Mouse (Mus musculus) testis, adult 2 months (tissue): ENCODE data around the gene Arhgef17. TPM values are rescaled to one million over a fixed set of nuclear protein-coding genes. Genes with fewer than 3 reads are reported as not detected.

ENCODE experiments used
- H3K27ac ChIP-seq: fragments of 200-500 bp; 2 replicates; pipeline ENCODE4 v1.5.1; 2012; ENCODE audit warnings: low read depth, low read length; ENCODE audit not compliant: control insufficient read depth, insufficient read depth
- H3K27me3 ChIP-seq: fragments of 200-500 bp; 2 replicates; pipeline ENCODE4 v1.6.1; 2012; ENCODE audit warnings: mild to moderate bottlenecking, low read length, moderate library complexity; ENCODE audit not compliant: control insufficient read depth, insufficient read depth
- H3K36me3 ChIP-seq: fragments of 200-500 bp; 2 replicates; pipeline ENCODE4 v1.6.1; 2012; ENCODE audit warnings: mild to moderate bottlenecking, low read length; ENCODE audit not compliant: control insufficient read depth, insufficient read depth
- H3K4me1 ChIP-seq: fragments of 200-500 bp; 2 replicates; pipeline ENCODE4 v1.6.1; 2012; ENCODE audit warnings: low read length; ENCODE audit not compliant: control insufficient read depth, insufficient read depth
- H3K4me3 ChIP-seq: fragments of 200-500 bp; 2 replicates; pipeline ENCODE4 v1.5.1; 2012; ENCODE audit warnings: low read depth, mild to moderate bottlenecking, low read length, moderate library complexity, mixed read lengths; ENCODE audit not compliant: control insufficient read depth
- CTCF ChIP-seq: fragments of 200-500 bp; IDR thresholded peaks from 2 replicates; pipeline ENCODE4 v1.5.1; 2012; ENCODE audit warnings: low read depth, mild to moderate bottlenecking, inconsistent platforms, low read length, moderate library complexity; ENCODE audit not compliant: control insufficient read depth, insufficient read depth, insufficient replicate concordance
- POLR2A ChIP-seq: fragments of 200-500 bp; IDR thresholded peaks from 2 replicates; pipeline ENCODE4 v1.6.1; 2012; ENCODE audit warnings: low read depth, mild to moderate bottlenecking, inconsistent platforms, low read length, moderate library complexity; ENCODE audit not compliant: control insufficient read depth
- polyA plus RNA-seq: library from polyadenylated mRNA; depleted of rRNA; stranded (reverse); fragments of >200 nt; gene quantifications from 2 replicates; pipeline ENCODE4 v1.2.3, GENCODE M21; 2012

Gene Arhgef17
- polyA plus RNA-seq, 1 experiment = 2.8 TPM

- no peak overlapping the region for H3K4me3 ChIP-seq
- no peaks in the 10 kb centered on the region for H3K36me3 ChIP-seq
- peaks cover 3% of the 10 kb centered on the region; the same call in 1 of the 2 replicates for H3K4me1 ChIP-seq
- no peak for TF ChIP-seq POLR2A
- H3K27ac ChIP-seq = no peak overlapping the region
- H3K27me3 ChIP-seq = no peaks in the 10 kb centered on the region
Measured at GRCm38 (mm10) chr7:100922907-100923306, 9.0 kb downstream of the Arhgef17 start.

DNA sequence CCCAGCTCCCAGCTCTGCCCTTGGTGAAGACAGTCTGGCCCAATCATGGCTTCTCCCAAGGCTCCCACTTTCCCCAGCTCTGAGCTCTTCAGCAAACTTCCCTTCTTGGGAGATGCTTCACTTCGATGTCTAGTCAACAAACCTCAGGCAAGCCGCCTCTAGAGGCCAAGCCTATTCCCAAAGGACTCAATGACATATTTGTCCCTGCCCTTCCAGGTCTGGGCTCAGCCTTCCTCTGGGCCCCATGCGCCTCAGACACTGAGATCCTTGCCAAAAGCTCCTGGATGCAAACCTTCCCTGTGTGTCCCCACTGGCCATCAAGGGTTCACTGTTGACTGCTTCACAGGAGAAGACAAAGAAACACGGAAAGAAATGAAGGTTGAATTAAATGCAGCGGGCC is 10.6 kb downstream of the Arhgef17 start:
- H3K4me1 ChIP-seq = peaks cover 3% of the 10 kb centered on the region; the same call in 1 of the 2 replicates

DNA sequence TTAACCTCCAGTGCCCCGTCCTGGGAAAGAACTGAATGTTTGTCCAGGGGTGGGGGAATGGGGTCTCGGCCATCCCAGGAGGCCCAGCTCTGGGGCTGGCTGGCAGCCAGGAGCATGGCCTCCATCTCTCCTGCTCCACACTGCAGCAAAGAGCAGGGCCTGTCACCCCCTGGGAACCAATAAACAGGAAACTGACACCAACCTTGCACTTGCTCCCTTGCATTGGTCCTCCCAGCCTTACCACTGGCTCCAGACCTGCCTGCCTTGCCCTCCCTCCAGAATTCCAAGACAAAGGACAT is 12.1 kb downstream of the Arhgef17 start:
- Histone ChIP-seq H3K27ac (0 out of 2 replicates have a peak overlapping the region, but pooled peaks have one; percentile 15), H3K4me1 (peaks cover 3% of the 10 kb centered on the region; the same call in 1 of the 2 replicates), H3K36me3 (no peaks in the 10 kb centered on the region), H3K27me3 (no peaks in the 10 kb centered on the region), H3K4me3 (no peak overlapping the region)
- TF ChIP-seq POLR2A = no peak
- TF ChIP-seq CTCF = no peak

More for the DNA sequence above, 10.6 kb downstream of the Arhgef17 start:
- no peaks in the 10 kb centered on the region for H3K36me3 ChIP-seq
- H3K27me3 ChIP-seq = no peaks in the 10 kb centered on the region
- no peak overlapping the region for H3K27ac ChIP-seq
- TF ChIP-seq POLR2A (no peak), CTCF (no peak)
- no peak overlapping the region for H3K4me3 ChIP-seq

GRCm38 (mm10) chr7:100919006-100919808 is 12.7 kb downstream of the Arhgef17 start:
- no peak overlapping the region for H3K4me3 ChIP-seq
- H3K4me1 ChIP-seq = peaks cover 3% of the 10 kb centered on the region; the same call in 1 of the 2 replicates
- no peak for TF ChIP-seq POLR2A
- no peak for TF ChIP-seq CTCF
- no peaks in the 10 kb centered on the region for H3K36me3 ChIP-seq
- no peaks in the 10 kb centered on the region for H3K27me3 ChIP-seq
- H3K27ac ChIP-seq = peak overlapping the region; percentile 20; the same call in 1 of the 2 replicates

DNA sequence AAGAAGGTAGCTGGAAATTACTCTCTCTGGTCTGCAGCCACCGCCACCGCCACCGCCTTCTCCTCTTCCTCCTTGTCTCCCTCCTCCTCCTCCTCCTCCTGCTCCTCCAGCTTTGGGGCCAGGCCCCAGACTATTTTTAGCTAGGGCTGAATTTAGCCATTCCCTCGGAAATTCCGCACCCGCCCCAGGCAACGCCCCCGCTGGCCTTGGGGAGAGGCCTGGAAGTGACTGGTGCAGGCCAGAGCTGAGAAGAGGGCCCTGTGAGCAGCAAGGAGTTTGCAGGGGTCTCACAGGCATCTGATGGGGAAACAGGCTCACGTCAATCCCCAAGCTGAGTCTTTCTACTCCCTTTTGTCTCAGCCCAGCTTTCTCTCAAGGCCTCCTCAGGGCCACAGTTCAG is 13.7 kb downstream of the Arhgef17 start:
- Histone ChIP-seq H3K36me3 (no peaks in the 10 kb centered on the region), H3K27ac (peak overlapping the region; percentile 45), H3K4me3 (no peak overlapping the region), H3K4me1 (peaks cover 3% of the 10 kb centered on the region; the same call in 1 of the 2 replicates), H3K27me3 (no peaks in the 10 kb centered on the region)
- TF ChIP-seq CTCF (no peak), POLR2A (no peak)

- Histone ChIP-seq H3K27me3 (no peaks in the 10 kb centered on the region), H3K27ac (no peak overlapping the region), H3K4me3 (no peak overlapping the region), H3K36me3 (no peaks in the 10 kb centered on the region), H3K4me1 (peaks cover 3% of the 10 kb centered on the region; the same call in 1 of the 2 replicates)
- TF ChIP-seq POLR2A (no peak), CTCF (no peak)
Measured at GRCm38 (mm10) chr7:100917751-100918150, 14.2 kb downstream of the Arhgef17 start.

GRCm38 (mm10) chr7:100916526-100916925 is 15.4 kb downstream of the Arhgef17 start:
- no peaks in the 10 kb centered on the region for H3K36me3 ChIP-seq
- no peak overlapping the region; the same call in 1 of the 2 replicates for H3K27ac ChIP-seq
- no peaks in the 10 kb centered on the region for H3K27me3 ChIP-seq
- no peak for TF ChIP-seq POLR2A
- TF ChIP-seq CTCF = no peak
- peaks cover 7% of the 10 kb centered on the region for H3K4me1 ChIP-seq
- H3K4me3 ChIP-seq = no peak overlapping the region
